Mouse (Mus musculus): ENCODE measurements around the gene Fam243.
A peak's percentile ranks its signal among the peaks of the same experiment; 100 is the strongest.

The Fam243 gene

DNA sequence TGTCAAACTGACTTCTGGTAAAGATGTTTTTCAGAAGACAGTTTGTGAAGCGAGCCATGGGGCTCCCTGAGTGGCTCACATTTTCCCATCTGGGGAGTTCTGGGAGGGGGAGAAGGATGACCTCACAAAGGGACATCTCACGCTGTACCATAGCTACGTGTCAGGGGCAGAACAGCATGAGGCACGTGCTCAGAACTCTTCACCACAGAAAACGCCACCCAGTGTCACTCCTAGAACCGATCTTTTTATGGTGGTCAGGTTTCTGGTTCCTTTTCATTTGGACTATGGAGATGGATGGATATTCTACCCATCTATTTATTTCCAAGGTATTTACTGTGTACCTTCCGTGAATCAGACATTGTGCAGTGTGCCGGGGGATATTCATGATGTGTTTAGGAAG is at the start of gene Fam243:
Fam243 (minus strand) TSS at position 101 of the 400 bp plus-strand sequence.
- DNase-seq, result no peak

- DNase-seq, result peak in 1 of 2 experiments; percentile 37
These were observed 48.0 kb upstream of the Fam243 start for GRCm38 (mm10) chr16:92369260-92369659.

GRCm38 (mm10) chr16:92365477-92365876 is 44.2 kb upstream of the Fam243 start:
- DNase-seq, result no peak

DNA sequence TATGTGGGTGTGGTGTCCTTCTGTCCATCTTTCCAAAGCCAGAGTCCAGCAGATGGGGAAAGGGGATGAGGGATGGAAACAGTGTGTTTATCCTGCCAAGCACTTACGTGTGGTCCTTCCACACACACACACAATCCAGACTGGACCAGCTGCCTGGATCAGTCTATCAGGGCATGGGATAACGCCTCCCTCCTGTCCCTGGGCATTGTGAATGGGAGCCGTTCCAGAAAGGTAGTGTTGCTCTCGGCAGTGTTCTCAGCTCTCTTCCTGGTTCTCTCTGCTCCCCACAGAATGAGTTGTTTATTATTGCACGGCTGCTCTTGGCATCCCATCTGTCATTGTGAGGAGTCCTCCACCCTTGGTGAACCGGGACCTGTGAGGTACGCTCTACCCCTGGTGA is 39.5 kb upstream of the Fam243 start:
- DNase-seq, result no peak

DNA sequence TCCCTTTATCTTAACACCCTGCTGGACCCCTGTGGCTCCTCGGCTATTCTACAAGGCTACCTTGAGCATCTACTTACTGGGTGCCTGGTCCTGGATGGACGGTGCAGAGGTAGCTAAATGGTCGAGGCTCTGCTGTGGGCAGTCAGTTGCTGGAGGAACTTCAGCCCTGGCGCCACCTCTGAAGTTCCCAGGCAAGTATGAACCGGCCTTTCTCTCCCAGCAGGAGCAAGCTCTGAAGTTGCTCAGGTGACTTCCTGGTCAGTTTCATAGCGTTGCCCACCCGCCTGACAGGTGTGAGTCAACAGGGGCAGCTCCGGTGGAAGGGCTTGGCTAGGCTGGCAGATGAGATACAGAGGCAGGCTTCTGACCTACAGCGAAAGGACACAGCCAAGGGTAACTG is 38.0 kb upstream of the Fam243 start, which contains the start of gene Kcne1:
Kcne1 (minus strand) TSS at position 240 of the 400 bp plus-strand sequence.
- no peak for DNase-seq

GRCm38 (mm10) chr16:92358734-92359133 is 37.5 kb upstream of the Fam243 start:
- DNase-seq, result no peak

DNA sequence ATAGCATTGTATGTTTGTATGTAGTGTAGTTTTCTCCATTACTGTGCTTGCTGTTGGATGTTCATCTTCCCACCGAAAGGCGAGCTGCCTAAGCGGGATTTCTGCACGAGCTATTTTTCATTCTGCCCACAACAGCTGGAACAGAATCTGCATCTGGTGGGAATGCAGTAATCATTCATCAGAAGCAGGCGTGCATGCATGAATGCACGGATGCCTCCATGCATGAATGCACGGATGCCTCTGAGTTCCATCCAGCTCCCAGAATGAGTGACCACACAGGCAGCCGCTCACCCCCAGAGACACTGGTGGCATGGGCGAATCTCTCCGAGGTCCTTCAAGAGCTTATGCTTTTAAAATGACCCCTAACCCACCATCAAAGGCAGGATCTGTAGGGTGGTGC is 36.3 kb upstream of the Fam243 start:
- no peak for DNase-seq

DNA sequence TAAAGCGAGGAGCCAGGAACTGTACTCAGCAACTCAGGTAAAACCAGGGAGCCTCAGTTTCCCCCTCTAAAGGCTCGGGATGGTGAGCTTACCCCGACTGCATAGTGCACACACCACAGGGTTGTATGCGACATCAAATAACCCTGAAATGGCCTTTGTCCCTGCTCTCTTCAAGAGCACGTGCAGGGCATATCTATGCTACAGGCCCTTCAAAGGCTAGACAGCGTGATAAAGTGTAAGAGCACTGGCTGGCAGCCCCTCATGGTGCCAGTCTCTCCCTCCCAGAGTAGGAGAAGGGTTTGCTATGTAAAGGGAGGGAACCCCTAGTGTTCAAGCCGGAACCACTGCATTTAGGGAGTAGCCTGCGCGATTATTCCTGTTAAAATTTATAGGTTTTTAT is 35.8 kb upstream of the Fam243 start:
- no peak for DNase-seq

DNA sequence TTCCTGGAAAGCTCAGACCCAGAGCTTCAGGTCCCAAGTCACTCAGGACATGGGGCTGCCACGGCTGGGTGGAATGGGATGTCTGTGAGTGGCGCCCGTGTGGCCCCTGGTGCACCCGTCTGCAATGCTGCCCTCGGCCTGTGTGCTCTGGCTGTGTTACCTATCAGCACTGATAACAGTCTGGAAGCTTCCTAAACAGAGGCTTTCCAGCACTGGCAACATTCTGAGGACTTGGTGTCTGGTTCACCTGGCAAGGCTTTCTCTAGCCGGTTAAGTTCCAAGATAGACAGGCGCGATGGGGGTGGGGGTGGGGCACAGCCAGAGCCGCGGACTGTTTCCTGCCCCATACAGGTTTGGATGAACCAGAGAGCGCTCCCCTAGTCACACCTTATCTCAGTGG is 34.7 kb upstream of the Fam243 start:
- DNase-seq, result no peak

GRCm38 (mm10) chr16:92355366-92355765 is 34.1 kb upstream of the Fam243 start:
- DNase-seq, result no peak

DNA sequence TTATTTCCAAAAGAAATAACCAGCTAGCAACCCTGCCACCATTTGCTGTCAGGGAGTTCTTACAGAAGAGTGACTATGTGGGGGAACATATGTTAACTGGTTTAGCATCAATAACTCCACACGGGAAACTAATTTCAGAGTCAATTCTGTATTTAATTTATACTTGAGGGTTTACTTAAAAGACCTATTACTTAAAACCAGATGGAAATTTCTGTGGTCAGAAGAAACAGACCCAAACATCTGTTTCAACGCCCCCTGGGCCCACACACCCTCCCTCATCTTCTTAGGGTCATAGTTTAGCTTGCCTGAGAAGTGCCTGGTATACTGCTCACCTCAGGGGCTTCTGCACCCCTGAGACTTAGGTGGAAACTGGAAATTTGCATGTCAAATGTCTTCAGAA is 32.7 kb upstream of the Fam243 start:
- no peak for DNase-seq

DNA sequence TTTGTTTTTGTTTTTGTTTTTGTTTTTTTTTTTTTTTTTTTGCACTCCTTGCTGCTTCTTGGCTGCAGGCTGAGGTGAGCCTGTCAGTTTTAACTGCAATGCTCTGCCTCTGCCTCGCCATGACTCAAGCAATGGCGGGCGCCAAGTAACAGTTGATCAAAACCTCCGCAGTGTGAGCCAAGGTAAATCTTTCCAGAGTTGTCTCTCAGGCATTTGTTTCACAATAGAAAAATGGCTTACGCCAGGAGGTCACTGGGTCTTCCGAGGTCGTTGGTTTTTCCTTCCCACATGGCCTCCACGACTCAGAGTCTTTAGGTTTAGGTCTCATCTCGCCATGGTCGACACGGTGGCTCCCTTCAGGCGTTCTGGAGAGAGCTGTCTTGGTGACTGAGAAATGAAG is 32.1 kb upstream of the Fam243 start:
- no peak for DNase-seq

GRCm38 (mm10) chr16:92348941-92349340 is 27.7 kb upstream of the Fam243 start:
- DNase-seq, result peak; percentile 24 to 56

GRCm38 (mm10) chr16:92346297-92346916 is 25.2 kb upstream of the Fam243 start:
- no peak for DNase-seq

GRCm38 (mm10) chr16:92345177-92345576 is 23.9 kb upstream of the Fam243 start:
- peak; percentile 15 to 32 for DNase-seq

DNA sequence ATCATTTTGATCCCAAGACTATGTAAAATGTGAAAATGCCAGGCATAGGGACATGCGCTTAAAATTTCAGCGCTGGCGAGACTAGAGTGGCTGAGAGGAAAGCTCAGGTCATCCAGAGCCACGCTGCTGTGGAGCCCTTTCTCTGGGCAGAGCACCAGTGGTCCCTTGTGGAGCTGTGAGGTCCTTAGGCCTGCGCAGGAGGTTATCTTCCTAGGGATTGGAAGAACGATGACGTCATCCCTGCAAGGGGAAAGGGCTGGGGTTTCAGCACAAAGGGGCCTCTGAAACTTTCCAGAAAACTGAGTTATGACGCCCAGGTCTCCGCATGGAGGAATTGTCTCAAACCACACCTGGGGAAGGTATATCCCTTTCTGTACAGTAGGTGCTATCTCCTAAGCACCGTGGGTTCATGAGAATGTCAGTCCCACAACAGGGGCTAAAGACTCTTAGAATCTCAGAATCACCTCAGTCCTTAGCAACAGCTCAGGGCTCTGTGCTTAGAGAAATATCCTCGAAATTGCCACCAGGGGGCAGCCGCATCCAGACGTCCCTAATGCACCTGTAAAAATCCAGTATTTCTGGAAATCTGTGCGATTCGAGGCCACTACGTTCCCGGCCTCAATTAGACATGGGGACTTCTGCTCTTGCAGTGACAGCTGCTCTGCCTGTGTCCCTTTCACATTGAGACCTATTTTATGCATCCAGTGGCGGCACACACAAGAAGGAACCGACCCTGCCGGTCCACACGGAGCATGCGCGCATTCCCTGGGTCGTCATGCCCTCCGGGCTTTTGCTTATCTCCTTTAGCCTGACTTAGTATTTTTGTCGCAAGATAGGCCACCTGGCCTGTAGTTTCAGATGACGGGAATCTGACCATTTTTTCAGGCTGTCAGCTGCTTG is 19.6 kb upstream of the Fam243 start:
- DNase-seq, result peak; percentile 64 to 73

- peak; percentile 82 to 86 for DNase-seq
These were observed 15.0 kb upstream of the Fam243 start for GRCm38 (mm10) chr16:92336280-92336679.

DNA sequence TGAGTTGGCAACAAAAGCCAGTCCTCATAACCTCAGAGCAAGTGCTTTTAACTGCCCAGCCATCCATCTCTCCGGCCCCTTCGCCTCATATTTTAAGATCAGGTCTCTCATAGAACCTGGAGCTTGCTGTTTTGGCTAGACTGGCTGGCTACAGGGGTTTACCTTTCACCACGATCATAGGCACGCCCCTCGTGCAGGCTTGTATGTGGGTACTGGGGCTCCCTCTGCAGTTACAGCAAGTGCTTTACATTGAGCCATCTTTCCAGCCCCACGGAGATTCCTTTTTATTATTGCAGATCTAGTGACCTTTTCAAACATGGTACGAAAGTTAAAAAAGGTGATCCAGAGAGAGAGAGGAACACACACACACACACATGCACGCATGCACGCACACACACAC is 13.4 kb upstream of the Fam243 start:
- DNase-seq, result no peak

DNA sequence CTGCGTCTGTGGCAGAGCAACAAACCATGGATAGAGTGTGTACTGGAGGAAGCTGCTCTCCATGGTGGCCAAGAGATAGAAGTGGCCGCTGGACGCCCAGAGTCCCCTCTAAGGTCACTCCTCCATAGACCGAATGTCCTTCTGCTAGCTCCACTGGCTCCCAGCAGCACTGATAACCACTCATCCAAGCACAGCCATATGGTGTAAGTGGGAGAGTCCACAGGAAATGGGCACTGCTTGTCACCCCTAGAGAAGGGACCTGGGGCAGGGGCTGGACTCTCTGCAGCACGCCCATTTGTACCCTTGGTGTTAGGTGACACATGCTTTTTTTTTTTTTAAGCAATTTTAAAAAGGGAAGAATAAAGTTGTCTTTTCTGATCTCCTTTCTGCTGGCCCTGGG is 9.7 kb upstream of the Fam243 start:
- no peak for DNase-seq

- no peak for DNase-seq
These were observed 6.7 kb upstream of the Fam243 start for GRCm38 (mm10) chr16:92327911-92328310.

- DNase-seq, result no peak
These were observed 3.8 kb upstream of the Fam243 start for GRCm38 (mm10) chr16:92325062-92325406.

DNA sequence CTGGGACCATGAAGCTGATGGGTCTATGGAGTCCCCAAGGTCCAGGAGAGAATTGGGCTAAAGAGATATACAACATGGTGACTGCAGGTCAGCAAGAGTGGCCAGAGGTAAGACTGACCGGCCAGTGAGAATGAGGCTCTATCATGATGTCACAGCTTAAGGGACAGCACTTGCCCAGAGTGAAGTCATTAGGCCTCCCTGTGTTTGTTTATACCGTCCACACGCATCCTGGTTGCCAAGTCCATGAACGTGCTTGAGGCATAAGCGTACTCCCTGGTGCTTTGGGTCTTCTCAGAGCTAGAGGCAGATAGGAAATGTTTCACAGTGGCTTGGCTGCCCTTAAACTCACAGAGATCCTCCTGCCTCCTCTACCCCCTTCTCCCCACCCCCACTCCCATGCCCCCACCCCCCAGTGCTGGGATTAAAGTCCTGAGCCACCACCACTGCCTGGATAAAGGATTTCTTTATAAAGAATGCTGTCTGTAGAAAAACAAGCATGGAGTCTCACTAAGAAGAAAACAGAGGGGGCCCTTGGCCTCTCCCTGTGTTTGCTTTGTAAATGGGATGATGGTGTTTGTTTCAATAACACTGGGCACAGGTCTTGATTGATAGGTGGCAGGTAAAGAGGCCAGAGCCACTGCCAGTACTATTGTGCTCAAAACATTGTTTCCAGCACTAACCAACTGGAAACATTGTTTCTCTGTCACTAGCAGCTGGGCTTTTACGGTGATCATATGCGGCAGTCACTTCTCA is 3.2 kb upstream of the Fam243 start:
- peak; percentile 21 to 36 for DNase-seq

- no peak for DNase-seq
These were observed 880 bp downstream of the Fam243 start for GRCm38 (mm10) chr16:92320361-92320760.

Data from lung, postnatal 4 days (tissue).